Mouse (Mus musculus) hindbrain, embryonic 12.5 days (tissue): ENCODE measurements around the gene Pitpnm3. TPM values are rescaled to one million over a fixed set of nuclear protein-coding genes. Genes with fewer than 3 reads are reported as not detected.

Experiments
- ATAC-seq: fragments of 200-750 bp; cut with Nextera tagmentation; 2 replicates; pipeline ENCODE4 v1.8.0; 2017; ENCODE audit warnings: moderate TSS enrichment; ENCODE audit not compliant: low FRiP score
- H3K27ac ChIP-seq: fragments of 300-500 bp; sonication (generic); 2 replicates; pipeline ENCODE4 v1.5.1; 2016; ENCODE audit warnings: mild to moderate bottlenecking
- H3K27me3 ChIP-seq: fragments of 300-500 bp; sonication (generic); 2 replicates; pipeline ENCODE4 v1.6.1; 2016; ENCODE audit warnings: mild to moderate bottlenecking
- H3K36me3 ChIP-seq: fragments of 300-500 bp; sonication (generic); 2 replicates; pipeline ENCODE4 v1.6.1; 2016; ENCODE audit warnings: mild to moderate bottlenecking
- H3K4me1 ChIP-seq: fragments of 300-500 bp; sonication (generic); 2 replicates; pipeline ENCODE4 v1.6.1; 2016
- H3K4me2 ChIP-seq: fragments of 300-500 bp; sonication (generic); replicated peaks from 2 replicates; pipeline ENCODE4 v1.6.1; 2016; ENCODE audit warnings: mild to moderate bottlenecking
- H3K4me3 ChIP-seq: fragments of 300-500 bp; sonication (generic); 2 replicates; pipeline ENCODE4 v1.5.1; 2016; ENCODE audit warnings: mild to moderate bottlenecking
- H3K9ac ChIP-seq: fragments of 300-500 bp; sonication (generic); 2 replicates; pipeline ENCODE4 v1.6.1; 2016; ENCODE audit warnings: mild to moderate bottlenecking, moderate library complexity
- H3K9me3 ChIP-seq: fragments of 300-500 bp; sonication (generic); replicated peaks from 2 replicates; pipeline ENCODE4 v1.6.1; 2016; ENCODE audit warnings: mild to moderate bottlenecking
- WGBS: fragments of 180-500 bp; shearing (Covaris S2); methylation state at CpG from one replicate; pipeline ENCODE4 v1.1.7; 2016; 5-methylcytosine and 5-hydroxymethylcytosine counted together
- polyA plus RNA-seq: library from polyadenylated mRNA; unstranded; fragments of >200 nt; fragmentation: Nextera tagmentation; extraction: Ambion mirVana; gene quantifications from 2 replicates; pipeline ENCODE4 v1.2.1, GENCODE M21; 2016

The Pitpnm3 gene
- polyA plus RNA-seq, 1 experiment from 2014 or later = 1.1 TPM

- WGBS = 19% methylated on average over 3 of the region's 3 CpGs
These were observed 3.3 kb downstream of the Pitpnm3 start for GRCm38 (mm10) chr11:72132266-72132665.

GRCm38 (mm10) chr11:72131697-72132096, 3.9 kb downstream of the Pitpnm3 start:
- H3K9me3 ChIP-seq = no peaks in the 10 kb centered on the region
- peaks cover 49% of the 10 kb centered on the region for H3K27me3 ChIP-seq
- no peak overlapping the region for H3K4me2 ChIP-seq
- H3K4me1 ChIP-seq = peaks cover 30% of the 10 kb centered on the region
- H3K9ac ChIP-seq = no peak overlapping the region
- no peak overlapping the region for H3K4me3 ChIP-seq
- H3K27ac ChIP-seq = no peak overlapping the region
- 100% methylated on average over 1 of the region's 1 CpGs for WGBS
- ATAC-seq = no peak
- no peaks in the 10 kb centered on the region for H3K36me3 ChIP-seq

More at GRCm38 (mm10) chr11:72132266-72132665, 3.3 kb downstream of the Pitpnm3 start:
- Histone ChIP-seq H3K36me3 (no peaks in the 10 kb centered on the region), H3K9ac (no peak overlapping the region), H3K9me3 (no peaks in the 10 kb centered on the region), H3K4me3 (no peak overlapping the region), H3K4me2 (no peak overlapping the region), H3K4me1 (peaks cover 30% of the 10 kb centered on the region), H3K27me3 (peaks cover 55% of the 10 kb centered on the region), H3K27ac (no peak overlapping the region)
- ATAC-seq = no peak

- WGBS = 86% methylated on average over 3 of the region's 3 CpGs
- ATAC-seq = no peak
- Histone ChIP-seq H3K4me2 (no peak overlapping the region), H3K27ac (no peak overlapping the region), H3K4me1 (peaks cover 30% of the 10 kb centered on the region), H3K9me3 (no peaks in the 10 kb centered on the region), H3K9ac (no peak overlapping the region), H3K4me3 (no peak overlapping the region), H3K27me3 (peaks cover 42% of the 10 kb centered on the region), H3K36me3 (no peaks in the 10 kb centered on the region)
These were observed 4.7 kb downstream of the Pitpnm3 start for GRCm38 (mm10) chr11:72130905-72131304.

- ATAC-seq = no peak
- no peaks in the 10 kb centered on the region for H3K36me3 ChIP-seq
- H3K9me3 ChIP-seq = no peaks in the 10 kb centered on the region
- H3K4me1 ChIP-seq = peaks cover 30% of the 10 kb centered on the region
- 67% methylated on average over 3 of the region's 3 CpGs for WGBS
- H3K4me3 ChIP-seq = no peak overlapping the region
- no peak overlapping the region for H3K9ac ChIP-seq
- H3K27me3 ChIP-seq = peaks cover 42% of the 10 kb centered on the region
- 0 out of 2 replicates have a peak overlapping the region, but pooled peaks have one; percentile 7 for H3K4me2 ChIP-seq
- no peak overlapping the region for H3K27ac ChIP-seq
These were observed 5.1 kb downstream of the Pitpnm3 start for GRCm38 (mm10) chr11:72130472-72130871.

GRCm38 (mm10) chr11:72130021-72130420, 5.6 kb downstream of the Pitpnm3 start:
- ATAC-seq = no peak

GRCm38 (mm10) chr11:72129032-72129894, 6.3 kb downstream of the Pitpnm3 start:
- Histone ChIP-seq H3K9ac (no peak overlapping the region), H3K36me3 (no peaks in the 10 kb centered on the region), H3K4me3 (no peak overlapping the region), H3K4me2 (no peak overlapping the region), H3K4me1 (peaks cover 19% of the 10 kb centered on the region), H3K27ac (no peak overlapping the region), H3K27me3 (peaks cover 29% of the 10 kb centered on the region), H3K9me3 (no peaks in the 10 kb centered on the region)
- 79% methylated on average over 8 of the region's 8 CpGs for WGBS
- ATAC-seq = no peak

More at GRCm38 (mm10) chr11:72130021-72130420, 5.6 kb downstream of the Pitpnm3 start:
- 0 out of 2 replicates have a peak overlapping the region, but pooled peaks have one; percentile 7 for H3K4me2 ChIP-seq
- H3K27ac ChIP-seq = no peak overlapping the region
- H3K36me3 ChIP-seq = no peaks in the 10 kb centered on the region
- no peaks in the 10 kb centered on the region for H3K9me3 ChIP-seq
- H3K9ac ChIP-seq = no peak overlapping the region
- peaks cover 37% of the 10 kb centered on the region for H3K27me3 ChIP-seq
- WGBS = 13% methylated on average over 11 of the region's 11 CpGs
- H3K4me1 ChIP-seq = peaks cover 26% of the 10 kb centered on the region
- no peak overlapping the region for H3K4me3 ChIP-seq

GRCm38 (mm10) chr11:72127450-72128189, 8.0 kb downstream of the Pitpnm3 start:
- Histone ChIP-seq H3K4me3 (no peak overlapping the region), H3K9me3 (no peaks in the 10 kb centered on the region), H3K4me2 (no peak overlapping the region), H3K4me1 (peaks cover 19% of the 10 kb centered on the region), H3K27ac (no peak overlapping the region), H3K36me3 (no peaks in the 10 kb centered on the region), H3K9ac (no peak overlapping the region), H3K27me3 (peaks cover 13% of the 10 kb centered on the region)
- no peak for ATAC-seq
- WGBS = 78% methylated on average over 5 of the region's 5 CpGs

GRCm38 (mm10) chr11:72125781-72126180, 9.8 kb downstream of the Pitpnm3 start:
- no peak overlapping the region for H3K27ac ChIP-seq
- WGBS = 73% methylated on average over 3 of the region's 3 CpGs
- H3K9ac ChIP-seq = no peak overlapping the region

GRCm38 (mm10) chr11:72123531-72123930, 12.0 kb downstream of the Pitpnm3 start:
- Histone ChIP-seq H3K4me3 (no peak overlapping the region), H3K4me2 (no peak overlapping the region), H3K4me1 (peaks cover 3% of the 10 kb centered on the region; the same call in 1 of the 2 replicates), H3K9ac (no peak overlapping the region), H3K36me3 (no peaks in the 10 kb centered on the region), H3K9me3 (no peaks in the 10 kb centered on the region), H3K27me3 (no peaks in the 10 kb centered on the region), H3K27ac (no peak overlapping the region)
- 84% methylated on average over 4 of the region's 4 CpGs for WGBS
- ATAC-seq = no peak

More at GRCm38 (mm10) chr11:72125781-72126180, 9.8 kb downstream of the Pitpnm3 start:
- Histone ChIP-seq H3K4me1 (peaks cover 12% of the 10 kb centered on the region; the same call in 1 of the 2 replicates), H3K27me3 (no peaks in the 10 kb centered on the region; the same call in 1 of the 2 replicates), H3K4me2 (no peak overlapping the region), H3K4me3 (no peak overlapping the region), H3K36me3 (no peaks in the 10 kb centered on the region), H3K9me3 (no peaks in the 10 kb centered on the region)
- no peak for ATAC-seq

GRCm38 (mm10) chr11:72120354-72120753, 15.2 kb downstream of the Pitpnm3 start:
- Histone ChIP-seq H3K4me3 (no peak overlapping the region), H3K4me1 (peaks cover 2% of the 10 kb centered on the region; the same call in 1 of the 2 replicates), H3K27ac (no peak overlapping the region), H3K9me3 (no peaks in the 10 kb centered on the region), H3K27me3 (no peaks in the 10 kb centered on the region), H3K36me3 (no peaks in the 10 kb centered on the region), H3K9ac (no peak overlapping the region), H3K4me2 (no peak overlapping the region)
- 88% methylated on average over 6 of the region's 6 CpGs for WGBS
- no peak for ATAC-seq

- H3K4me3 ChIP-seq = no peak overlapping the region
- no peak overlapping the region for H3K9ac ChIP-seq
- H3K36me3 ChIP-seq = no peaks in the 10 kb centered on the region
- no peak overlapping the region for H3K4me2 ChIP-seq
- H3K9me3 ChIP-seq = no peaks in the 10 kb centered on the region
- peaks cover 3% of the 10 kb centered on the region; the same call in 1 of the 2 replicates for H3K4me1 ChIP-seq
- H3K27me3 ChIP-seq = no peaks in the 10 kb centered on the region
- no peak overlapping the region for H3K27ac ChIP-seq
- ATAC-seq = no peak
- WGBS = 93% methylated on average over 3 of the region's 3 CpGs
These were observed 16.9 kb downstream of the Pitpnm3 start for GRCm38 (mm10) chr11:72118630-72119029.

GRCm38 (mm10) chr11:72113296-72113695, 22.3 kb downstream of the Pitpnm3 start:
- Histone ChIP-seq H3K9ac (no peak overlapping the region), H3K4me1 (peaks cover 3% of the 10 kb centered on the region; the same call in 1 of the 2 replicates), H3K4me3 (no peak overlapping the region), H3K9me3 (no peaks in the 10 kb centered on the region), H3K4me2 (no peak overlapping the region), H3K27ac (no peak overlapping the region), H3K36me3 (no peaks in the 10 kb centered on the region), H3K27me3 (0 out of 2 replicates have a peak, but pooled peaks cover 6% of the 10 kb centered on the region)
- 58% methylated on average over 4 of the region's 4 CpGs for WGBS
- no peak for ATAC-seq
